Mouse (Mus musculus) brain, embryonic 18.5 days (tissue): ENCODE data around the gene Tbcb.
A peak's percentile ranks its signal among the peaks of the same experiment; 100 is the strongest.
"Not testable (repeated sequence)": the region's sequence is repeated elsewhere in the genome, so short reads cannot be mapped to it uniquely, and the experiment has no call there.

ENCODE experiments used
- DNase-seq: peaks from one replicate; pipeline ENCODE4 v3.0.0-alpha.2; 2012; ENCODE audit warnings: low read depth, low spot score

Tbcb gene

DNA sequence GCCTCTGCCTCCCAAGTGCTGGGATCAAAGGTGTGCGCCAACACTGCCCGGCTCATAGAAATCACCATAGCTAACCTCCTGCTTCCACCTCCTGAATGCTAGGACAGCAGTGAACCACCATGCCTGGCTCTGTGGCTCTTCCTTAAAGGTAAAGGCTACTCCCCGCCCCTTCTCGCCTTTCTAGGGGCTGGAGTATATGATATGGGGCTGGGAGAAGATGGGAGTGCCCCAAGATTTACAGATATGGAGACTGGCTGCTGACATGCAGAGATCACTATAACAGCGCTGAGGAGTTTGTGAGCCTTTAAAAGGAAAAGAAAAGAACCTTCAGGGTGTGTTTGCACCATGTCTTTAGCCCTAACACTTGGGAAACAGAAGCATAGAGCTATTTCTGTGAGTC is 9.9 kb downstream of the Tbcb start:
- DNase-seq, result no peak

DNA sequence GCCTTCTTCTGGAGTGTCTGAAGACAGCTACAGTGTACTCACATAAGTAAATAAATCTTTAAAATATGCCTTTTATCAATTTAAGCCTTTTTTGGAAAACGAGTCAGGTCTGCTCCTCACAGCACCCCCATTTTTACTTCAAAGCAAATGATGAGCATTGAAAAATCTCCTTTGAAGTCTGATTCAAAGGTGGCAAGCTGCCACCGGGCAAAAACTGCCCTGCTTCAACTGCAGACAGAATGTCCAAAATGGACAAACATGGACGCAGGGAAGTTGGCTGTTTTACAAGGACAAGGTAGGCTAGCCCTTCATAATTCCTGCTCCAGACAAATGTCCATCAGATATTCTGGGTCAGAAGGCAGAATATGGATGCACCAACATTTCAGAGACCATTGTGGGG is 10.6 kb downstream of the Tbcb start:
- DNase-seq, result no peak

GRCm38 (mm10) chr7:30220008-30220356 is 12.1 kb downstream of the Tbcb start:
- no peak for DNase-seq

- DNase-seq, result no peak
Observed at GRCm38 (mm10) chr7:30219293-30220007, 12.6 kb downstream of the Tbcb start.

- no peak for DNase-seq
Observed at GRCm38 (mm10) chr7:30217277-30217676, 14.8 kb downstream of the Tbcb start.

DNA sequence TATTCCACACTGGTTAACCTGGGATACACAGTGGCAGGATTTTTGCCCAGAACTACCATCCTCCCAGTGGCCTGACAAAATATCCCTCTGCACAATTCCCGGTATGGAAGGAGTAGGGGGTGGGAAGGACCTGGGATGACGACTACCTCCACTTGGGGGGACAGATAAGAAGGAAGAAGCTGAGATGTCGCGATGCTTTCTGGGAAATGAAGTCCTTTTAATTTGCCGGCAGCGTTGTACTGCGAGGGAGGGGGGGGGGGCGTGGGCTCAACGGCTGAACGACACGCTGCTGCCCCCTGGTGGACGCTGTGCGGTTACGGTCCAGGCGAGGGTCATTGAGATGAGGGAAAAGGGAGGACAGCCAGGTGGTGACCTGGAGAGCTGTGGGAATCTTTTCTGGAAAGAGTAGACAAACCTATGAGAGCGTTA is 15.3 kb downstream of the Tbcb start:
- peak; percentile 82 for DNase-seq

- DNase-seq, result no peak
Observed at GRCm38 (mm10) chr7:30215875-30216274, 16.2 kb downstream of the Tbcb start.

GRCm38 (mm10) chr7:30213881-30214280 is 18.2 kb downstream of the Tbcb start:
- DNase-seq, result no peak

GRCm38 (mm10) chr7:30211025-30211424 is 21.0 kb downstream of the Tbcb start:
- no peak for DNase-seq

DNA sequence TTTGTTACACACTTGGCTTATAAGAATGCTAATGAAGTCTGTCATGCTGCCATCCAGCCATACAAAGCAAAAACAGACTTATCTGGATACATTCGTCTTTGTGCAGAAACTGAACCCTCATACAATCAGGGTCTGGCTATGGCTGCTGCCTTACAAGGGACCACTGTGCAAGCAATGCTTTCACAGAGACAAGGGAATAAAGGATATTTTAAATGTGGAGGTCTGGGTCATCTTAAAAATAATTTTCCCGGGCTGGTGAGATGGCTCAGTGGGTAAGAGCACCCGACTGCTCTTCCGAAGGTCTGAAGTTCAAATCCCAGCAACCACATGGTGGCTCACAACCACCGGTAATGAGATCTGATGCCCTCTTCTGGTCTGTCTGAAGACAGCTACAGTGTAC is 25.7 kb downstream of the Tbcb start:
- DNase-seq, result not testable (repeated sequence)

DNA sequence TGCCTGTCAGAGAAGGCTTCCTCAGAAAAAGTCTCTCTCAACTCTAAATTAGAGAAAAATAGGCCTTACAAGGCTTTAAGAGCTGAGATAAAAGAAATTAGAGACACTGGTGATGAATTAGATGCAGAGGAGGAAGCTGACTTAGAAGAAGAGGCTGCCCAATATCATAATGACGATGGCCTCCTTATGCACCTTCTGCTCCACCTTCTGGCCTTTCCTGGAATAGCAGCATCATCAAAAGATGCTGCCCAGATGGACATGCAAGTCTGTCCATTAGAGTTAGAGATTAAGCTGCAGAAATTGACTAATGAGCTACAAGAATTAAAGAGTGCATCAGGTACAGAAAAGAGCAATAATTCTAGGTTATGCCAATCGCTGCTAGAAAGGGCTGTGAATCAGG is 26.7 kb downstream of the Tbcb start:
- no peak for DNase-seq

GRCm38 (mm10) chr7:30204380-30204779 is 27.7 kb downstream of the Tbcb start:
- no peak for DNase-seq

- DNase-seq, result no peak
Observed at GRCm38 (mm10) chr7:30202895-30203690, 29.0 kb downstream of the Tbcb start.

DNA sequence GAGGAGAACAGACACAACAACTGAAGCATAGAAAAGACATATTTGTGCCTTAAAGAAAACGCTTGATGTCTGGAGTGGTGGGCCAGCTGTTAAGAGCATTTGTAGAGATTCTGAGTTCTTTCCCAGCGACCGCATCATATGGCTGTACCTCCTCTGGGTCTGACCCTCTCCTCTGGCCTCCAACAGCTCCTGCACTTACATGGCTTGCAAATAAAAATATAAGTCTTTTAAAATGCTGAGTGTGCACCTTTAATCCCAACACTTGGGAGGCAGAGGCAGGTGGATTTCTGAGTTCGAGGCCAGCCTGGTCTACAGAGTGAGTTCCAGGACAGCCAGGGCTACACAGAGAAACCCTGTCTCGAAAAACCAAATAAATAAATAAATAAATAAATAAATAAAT is 31.4 kb downstream of the Tbcb start:
- not testable (repeated sequence) for DNase-seq

DNA sequence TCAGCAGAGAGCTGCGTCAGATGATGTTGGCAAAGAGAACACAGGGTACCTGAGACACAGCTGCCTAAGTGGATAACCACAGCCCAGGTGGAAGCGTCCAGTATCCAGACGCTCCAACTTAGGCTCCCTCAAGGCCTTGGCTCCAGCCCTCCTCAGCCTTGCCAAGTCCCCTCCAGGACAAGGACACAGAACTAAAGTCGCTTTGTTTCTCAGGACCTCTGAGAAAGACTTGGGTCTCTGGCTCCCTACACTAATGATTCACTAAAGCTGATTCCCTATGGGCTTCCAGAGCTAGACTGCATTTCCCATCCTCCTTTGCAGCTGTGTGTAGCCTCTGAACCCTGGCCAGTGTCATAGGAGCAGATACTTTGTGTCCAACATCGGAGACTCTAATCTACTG is 31.9 kb downstream of the Tbcb start:
- no peak for DNase-seq

- DNase-seq, result no peak
Observed at GRCm38 (mm10) chr7:30199498-30200139, 32.5 kb downstream of the Tbcb start.

GRCm38 (mm10) chr7:30198481-30198971 is 33.5 kb downstream of the Tbcb start, which contains the start of gene Capns1:
TSS of gene Capns1 (minus strand) at chr7:30198811.
- DNase-seq, result no peak

DNA sequence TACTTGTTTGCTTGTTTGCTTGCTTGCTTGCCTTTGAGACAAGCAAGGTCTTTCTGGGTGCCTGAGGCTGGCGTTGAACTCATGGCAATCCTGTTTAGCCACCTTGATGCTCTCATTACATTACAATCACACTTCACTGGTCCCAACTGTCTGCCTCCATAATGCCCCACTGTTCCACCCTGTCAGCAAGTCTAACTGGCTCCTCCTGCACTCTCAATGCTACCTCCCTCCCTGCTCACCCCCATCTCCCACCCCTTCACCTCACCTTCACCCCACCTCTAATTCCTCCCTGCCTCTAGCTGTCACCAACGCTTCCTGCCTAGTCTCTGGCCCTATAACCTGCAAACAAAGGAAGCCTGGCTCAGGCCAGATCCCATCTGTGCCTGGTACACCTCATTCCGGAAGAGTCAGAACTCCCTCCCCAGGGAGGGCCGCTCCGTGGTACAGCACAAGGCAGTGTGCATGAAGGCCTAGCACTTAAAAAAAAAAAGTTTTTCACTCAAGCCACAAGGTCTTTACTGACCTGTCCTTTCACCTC is 34.4 kb downstream of the Tbcb start:
- no peak for DNase-seq

DNA sequence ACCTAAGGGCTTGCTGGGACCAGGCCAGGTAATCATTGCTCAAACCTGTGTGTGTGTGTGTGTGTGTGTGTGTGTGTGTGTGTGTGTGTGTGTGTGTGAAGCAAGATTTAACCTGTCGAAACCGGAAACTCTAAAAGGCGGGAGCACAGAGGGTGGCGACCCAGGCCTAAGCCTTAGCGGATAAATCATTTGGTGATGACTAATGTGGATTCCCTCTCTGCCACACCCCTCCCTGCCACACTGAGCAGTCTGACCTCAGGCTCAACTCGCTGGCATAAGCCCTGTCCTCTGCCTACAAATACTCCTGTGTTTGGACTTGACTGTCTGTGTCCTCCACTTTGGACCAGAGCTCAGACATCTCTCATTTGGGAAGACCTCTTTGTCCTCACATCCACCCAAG is 35.9 kb downstream of the Tbcb start:
- DNase-seq, result no peak

GRCm38 (mm10) chr7:30195461-30195860 is 36.6 kb downstream of the Tbcb start:
- no peak for DNase-seq

GRCm38 (mm10) chr7:30194884-30195283 is 37.2 kb downstream of the Tbcb start:
- peak; percentile 80 for DNase-seq
